ENCODE assay signal across 9 mouse cellular contexts in genomic region chr11:70351868-70352267, GRCm38 (mm10). TPM values are rescaled to one million over a fixed set of nuclear protein-coding genes. Genes with fewer than 3 reads are reported as not detected.
DNase-seq lines count a peak whose midpoint lies in the region; ATAC-seq lines count a peak whose summit lies in the region.
"Had no signal": no experiment of that assay in that cellular context is flagged by ENCODE, and none has a peak within 500 bp of the region (broad histone marks: within the 10 kb centered on the region; RNA-seq: fewer than 3 reads in every experiment).

Gene Alox15, minus strand, starts transcription at chr11:70352031.

- peak within 1 kb of the TSS; percentile 81 for H3K4me2 ChIP-seq in heart, embryonic 12.5 days
- H3K4me2 ChIP-seq in forebrain, embryonic 12.5 days: peak within 1 kb of the TSS; percentile 58
- peak within 1 kb of the TSS; percentile 65 for H3K4me2 ChIP-seq in limb, embryonic 13.5 days (replicated peaks)

- H3K27me3 ChIP-seq in heart, embryonic 12.5 days (replicated peaks): peaks cover 76% of the 10 kb centered on the region
- H3K27me3 ChIP-seq in forebrain, embryonic 12.5 days: peaks cover 67% of the 10 kb centered on the region
- H3K27me3 ChIP-seq in limb, embryonic 13.5 days: peaks cover 77% of the 10 kb centered on the region

- no peak for ATAC-seq in heart, embryonic 12.5 days (ENCODE audit: insufficient number of reproducible peaks, low FRiP score)
- ATAC-seq in forebrain, embryonic 12.5 days (ENCODE audit: low FRiP score): no peak
- no peak for ATAC-seq in limb, embryonic 13.5 days (ENCODE audit: low FRiP score, low read depth)
- ATAC-seq in monocyte, adult 5-6 weeks (replicated peaks; ENCODE audit: insufficient number of reproducible peaks, low FRiP score, low TSS enrichment, poor library complexity, severe bottlenecking): no peak

- H3K9ac ChIP-seq in heart, embryonic 12.5 days: peak within 1 kb of the TSS; percentile 56
- H3K9ac ChIP-seq in forebrain, embryonic 12.5 days: 0 out of 2 replicates have a peak within 1 kb of the TSS, but pooled peaks have one; percentile 18
- H3K9ac ChIP-seq in limb, embryonic 13.5 days: 0 out of 2 replicates have a peak within 1 kb of the TSS, but pooled peaks have one; percentile 14

- H3K4me3 ChIP-seq in heart, embryonic 12.5 days: peak within 1 kb of the TSS; percentile 42
- H3K4me3 ChIP-seq in forebrain, embryonic 12.5 days (replicated peaks): peak within 1 kb of the TSS; percentile 34
- peak within 1 kb of the TSS; percentile 37 for H3K4me3 ChIP-seq in limb, embryonic 13.5 days

- 2% methylated on average over 19 of the region's 19 CpGs for WGBS in heart, embryonic 12.5 days
- under 1% methylated on average over 19 of the region's 19 CpGs for WGBS in forebrain, embryonic 12.5 days
- WGBS in limb, embryonic 13.5 days: under 1% methylated on average over 19 of the region's 19 CpGs

- H3K9me3 ChIP-seq in heart, embryonic 12.5 days (replicated peaks): no peaks in the 10 kb centered on the region; the same call in 1 of the 2 replicates
- H3K9me3 ChIP-seq in forebrain, embryonic 12.5 days: no peaks in the 10 kb centered on the region
- H3K9me3 ChIP-seq in limb, embryonic 13.5 days: no peaks in the 10 kb centered on the region
- H3K9me3 ChIP-seq: G1E had no signal

- no peak for DNase-seq in heart, postnatal 4 days
- DNase-seq in cerebellum, postnatal 14 days: no peak
- DNase-seq in gastrocnemius, postnatal 10 days: no peak
- DNase-seq in cerebellum, adult 8-10 months: no peak

- peaks cover 10% of the 10 kb centered on the region for H3K4me1 ChIP-seq in heart, embryonic 12.5 days (replicated peaks)
- H3K4me1 ChIP-seq in forebrain, embryonic 12.5 days: peaks cover 14% of the 10 kb centered on the region
- H3K4me1 ChIP-seq in limb, embryonic 13.5 days: peaks cover 10% of the 10 kb centered on the region; the same call in 1 of the 2 replicates

- H3K27ac ChIP-seq in heart, embryonic 12.5 days (ENCODE audit: poor library complexity, severe bottlenecking): no peak within 1 kb of the TSS
- no peak within 1 kb of the TSS for H3K27ac ChIP-seq in forebrain, embryonic 12.5 days
- H3K27ac ChIP-seq in limb, embryonic 13.5 days: no peak within 1 kb of the TSS

- no peaks in the 10 kb centered on the region for H3K36me3 ChIP-seq in heart, embryonic 12.5 days
- no peaks in the 10 kb centered on the region for H3K36me3 ChIP-seq in forebrain, embryonic 12.5 days (replicated peaks)
- no peaks in the 10 kb centered on the region for H3K36me3 ChIP-seq in limb, embryonic 13.5 days
- H3K36me3 ChIP-seq: G1E had no signal

RNA-seq across cellular contexts. Expression of gene Alox15, which starts in this region (rescaled TPM):
- polyA plus RNA-seq in heart, embryonic 12.5 days (2016; fragmentation: Nextera tagmentation; extraction: Ambion mirVana): 0.06 TPM in 1 of 2 replicates, not detected in the other
- under 1 TPM; 0.19 to 0.52 TPM for total RNA-seq in heart, postnatal 4 days (2021)
- 0.08 and 0.34 TPM in 2 replicates for polyA plus RNA-seq in forebrain, embryonic 12.5 days (2016; fragmentation: Nextera tagmentation; extraction: Ambion mirVana)
- 0.05 TPM in 1 of 2 replicates, not detected in the other for polyA plus RNA-seq in limb, embryonic 13.5 days (2015; fragmentation: Nextera tagmentation; extraction: Ambion mirVana)
- 1.6 to 43.2 TPM (median 41.4 TPM) in 3 replicates for total RNA-seq in monocyte, adult 5-6 weeks (2017)
- total RNA-seq in gastrocnemius, postnatal 10 days (2021): under 1 TPM in 1 of 2 experiments, not detected in 1; 0.52 TPM
- total RNA-seq: G1E had no signal
- polyA plus RNA-seq: G1E had no signal
